Mouse (Mus musculus) embryonic facial prominence, embryonic 12.5 days (tissue): ENCODE results near the gene Ppp1r17. TPM values are rescaled to one million over a fixed set of nuclear protein-coding genes. Genes with fewer than 3 reads are reported as not detected.

Experiments
- ATAC-seq: fragments of 200-750 bp; cut with Nextera tagmentation; 2 replicates; pipeline ENCODE4 v1.8.0; 2017; ENCODE audit not compliant: insufficient number of reproducible peaks, insufficient read depth, low FRiP score, low TSS enrichment
- H3K27ac ChIP-seq: fragments of 300-500 bp; sonication (generic); 2 replicates; pipeline ENCODE4 v1.5.1; 2016; ENCODE audit warnings: mild to moderate bottlenecking
- H3K27me3 ChIP-seq: fragments of 300-500 bp; sonication (generic); 2 replicates; pipeline ENCODE4 v1.6.1; 2016; ENCODE audit warnings: mild to moderate bottlenecking, moderate library complexity
- H3K36me3 ChIP-seq: fragments of 300-500 bp; sonication (generic); 2 replicates; pipeline ENCODE4 v1.6.1; 2016; ENCODE audit warnings: mild to moderate bottlenecking
- H3K4me1 ChIP-seq: fragments of 300-500 bp; sonication (generic); 2 replicates; pipeline ENCODE4 v1.6.1; 2016
- H3K4me2 ChIP-seq: fragments of 300-500 bp; sonication (generic); replicated peaks from 2 replicates; pipeline ENCODE4 v1.6.1; 2016; ENCODE audit warnings: mild to moderate bottlenecking, moderate library complexity
- H3K4me3 ChIP-seq: fragments of 300-500 bp; sonication (generic); 2 replicates; pipeline ENCODE4 v1.5.1; 2016; ENCODE audit warnings: mild to moderate bottlenecking
- H3K9ac ChIP-seq: fragments of 300-500 bp; sonication (generic); 2 replicates; pipeline ENCODE4 v1.6.1; 2016; ENCODE audit warnings: mild to moderate bottlenecking, moderate library complexity
- H3K9me3 ChIP-seq: fragments of 300-500 bp; sonication (generic); 2 replicates; pipeline ENCODE4 v1.6.1; 2016; ENCODE audit warnings: mild to moderate bottlenecking, moderate library complexity
- WGBS: fragments of 180-500 bp; shearing (Covaris S2); methylation state at CpG from one replicate; pipeline ENCODE4 v1.1.7; 2016; 5-methylcytosine and 5-hydroxymethylcytosine counted together
- polyA plus RNA-seq: library from polyadenylated mRNA; unstranded; fragments of >200 nt; fragmentation: Nextera tagmentation; extraction: Ambion mirVana; gene quantifications from 2 replicates; pipeline ENCODE4 v1.2.1, GENCODE M21; 2016

Gene Ppp1r17
- 14.5 and 23.2 TPM in 2 replicates for polyA plus RNA-seq

- no peak within 1 kb of the TSS for H3K9ac ChIP-seq
- H3K4me3 ChIP-seq: no peak within 1 kb of the TSS
- no peaks in the 10 kb centered on the region for H3K27me3 ChIP-seq
- no peak within 1 kb of the TSS; the same call in 1 of the 2 replicates for H3K27ac ChIP-seq
- H3K36me3 ChIP-seq: no peaks in the 10 kb centered on the region
- H3K4me2 ChIP-seq: no peak within 1 kb of the TSS
- whole genome bisulfite sequencing: 69% methylated on average over 16 of the region's 16 CpGs
- no peaks in the 10 kb centered on the region for H3K9me3 ChIP-seq
- H3K4me1 ChIP-seq: peaks cover 3% of the 10 kb centered on the region; the same call in 1 of the 2 replicates
- no peak for ATAC-seq
Measured at GRCm38 (mm10) chr6:56017291-56017994, at the start of gene Ppp1r17. Gene Ppp1r17 (plus strand): TSS chr6:56017497.

DNA sequence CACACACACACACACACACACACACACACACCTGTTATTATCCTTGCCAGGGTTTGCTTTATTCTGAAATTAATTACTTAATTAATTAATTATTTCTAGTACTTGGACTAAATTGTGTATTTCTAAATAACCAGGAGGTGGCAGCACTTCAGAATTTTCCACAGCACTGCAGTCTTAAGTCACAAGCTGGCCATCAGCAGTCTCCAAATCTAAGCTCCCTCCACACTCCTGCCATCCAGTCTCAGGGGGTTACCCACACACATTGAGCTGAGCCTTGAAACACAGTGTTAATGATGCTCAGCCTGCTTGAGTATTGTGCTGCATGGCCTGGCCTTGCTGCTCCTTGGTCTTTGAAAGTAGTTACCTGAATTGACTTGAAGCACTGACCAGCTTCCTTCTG lies 44.3 kb upstream of the Ppp1r17 start:
- Histone ChIP-seq H3K4me2 (no peak overlapping the region), H3K4me3 (no peak overlapping the region), H3K36me3 (no peaks in the 10 kb centered on the region), H3K9ac (no peak overlapping the region), H3K9me3 (no peaks in the 10 kb centered on the region), H3K27me3 (no peaks in the 10 kb centered on the region), H3K4me1 (no peaks in the 10 kb centered on the region), H3K27ac (no peak overlapping the region)
- ATAC-seq: no peak

- ATAC-seq: no peak
- no peaks in the 10 kb centered on the region for H3K9me3 ChIP-seq
- H3K4me3 ChIP-seq: no peak overlapping the region
- H3K27ac ChIP-seq: no peak overlapping the region
- no peak overlapping the region for H3K4me2 ChIP-seq
- no peaks in the 10 kb centered on the region for H3K27me3 ChIP-seq
- H3K9ac ChIP-seq: no peak overlapping the region
- no peaks in the 10 kb centered on the region for H3K36me3 ChIP-seq
- 78% methylated on average over 2 of the region's 2 CpGs for WGBS
- no peaks in the 10 kb centered on the region for H3K4me1 ChIP-seq
Measured at GRCm38 (mm10) chr6:55979766-55980165, 37.5 kb upstream of the Ppp1r17 start.

DNA sequence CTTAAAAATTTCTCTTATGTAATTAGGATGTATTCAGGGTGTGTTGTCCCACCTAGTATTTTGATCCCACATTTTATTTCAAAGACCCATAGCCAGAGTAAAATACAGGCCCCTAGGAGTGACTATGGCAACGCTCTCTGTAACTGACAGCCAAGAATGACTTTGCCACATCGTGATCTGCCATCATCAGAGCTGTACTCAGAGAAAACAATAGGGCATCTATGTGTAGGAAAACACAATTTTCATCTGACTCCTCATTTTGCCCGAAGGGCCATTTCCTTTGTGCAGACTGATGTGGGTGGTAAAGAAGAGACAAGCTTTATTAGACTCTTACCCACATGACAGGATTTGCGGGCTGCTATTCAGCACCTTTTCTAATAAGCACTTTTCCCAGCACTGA lies 8.6 kb upstream of the Ppp1r17 start:
- WGBS: 45% methylated on average over 4 of the region's 4 CpGs
- ATAC-seq: no peak
- Histone ChIP-seq H3K4me3 (no peak overlapping the region), H3K4me2 (no peak overlapping the region), H3K4me1 (no peaks in the 10 kb centered on the region), H3K27me3 (no peaks in the 10 kb centered on the region), H3K36me3 (no peaks in the 10 kb centered on the region), H3K27ac (no peak overlapping the region), H3K9me3 (no peaks in the 10 kb centered on the region), H3K9ac (no peak overlapping the region)

DNA sequence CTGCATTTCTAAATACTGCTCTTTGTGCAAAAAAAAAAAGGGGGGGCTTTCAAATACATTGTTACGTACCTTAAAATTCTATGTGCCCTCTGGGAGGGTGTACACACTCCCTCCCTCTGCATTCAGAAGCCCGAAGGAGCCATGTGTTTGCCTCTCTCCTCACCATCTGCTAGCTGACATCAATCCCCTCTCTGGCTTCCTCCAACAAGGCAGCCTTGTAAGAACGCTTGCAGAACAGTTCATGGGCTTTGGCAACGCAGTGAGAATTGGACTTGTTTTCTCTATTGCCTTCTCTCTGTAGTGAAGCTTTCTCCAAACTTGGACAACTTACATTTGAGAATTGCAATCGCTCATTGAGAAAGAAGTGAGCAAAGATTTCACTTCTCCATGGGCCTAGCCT lies 4.9 kb upstream of the Ppp1r17 start:
- WGBS: 78% methylated on average over 5 of the region's 5 CpGs
- Histone ChIP-seq H3K4me2 (no peak overlapping the region), H3K9me3 (no peaks in the 10 kb centered on the region), H3K27me3 (no peaks in the 10 kb centered on the region), H3K27ac (no peak overlapping the region), H3K4me3 (no peak overlapping the region), H3K36me3 (no peaks in the 10 kb centered on the region), H3K9ac (no peak overlapping the region), H3K4me1 (no peaks in the 10 kb centered on the region)
- no peak for ATAC-seq

GRCm38 (mm10) chr6:56019632-56020031 lies 2.3 kb downstream of the Ppp1r17 start:
- Histone ChIP-seq H3K9me3 (no peaks in the 10 kb centered on the region), H3K4me2 (no peak overlapping the region), H3K36me3 (no peaks in the 10 kb centered on the region), H3K4me3 (no peak overlapping the region), H3K9ac (no peak overlapping the region), H3K27ac (no peak overlapping the region), H3K4me1 (peaks cover 4% of the 10 kb centered on the region; the same call in 1 of the 2 replicates), H3K27me3 (no peaks in the 10 kb centered on the region)
- no peak for ATAC-seq
- WGBS: 77% methylated on average over 2 of the region's 2 CpGs

GRCm38 (mm10) chr6:56025533-56025932 lies 8.2 kb downstream of the Ppp1r17 start:
- H3K4me2 ChIP-seq: no peak overlapping the region
- no peaks in the 10 kb centered on the region for H3K9me3 ChIP-seq
- H3K4me3 ChIP-seq: no peak overlapping the region
- no peak for ATAC-seq
- H3K9ac ChIP-seq: no peak overlapping the region
- H3K4me1 ChIP-seq: peaks cover 4% of the 10 kb centered on the region; the same call in 1 of the 2 replicates
- H3K27ac ChIP-seq: no peak overlapping the region
- 56% methylated on average over 2 of the region's 2 CpGs for WGBS
- H3K27me3 ChIP-seq: no peaks in the 10 kb centered on the region
- H3K36me3 ChIP-seq: no peaks in the 10 kb centered on the region

GRCm38 (mm10) chr6:56027318-56027717 lies 10.0 kb downstream of the Ppp1r17 start:
- Histone ChIP-seq H3K4me1 (peaks cover 2% of the 10 kb centered on the region; the same call in 1 of the 2 replicates), H3K4me2 (no peak overlapping the region), H3K27ac (no peak overlapping the region), H3K9ac (no peak overlapping the region), H3K4me3 (no peak overlapping the region), H3K36me3 (no peaks in the 10 kb centered on the region), H3K27me3 (no peaks in the 10 kb centered on the region), H3K9me3 (no peaks in the 10 kb centered on the region)
- 83% methylated on average over 6 of the region's 6 CpGs for WGBS
- no peak for ATAC-seq

- Histone ChIP-seq H3K27me3 (no peaks in the 10 kb centered on the region), H3K4me3 (no peak overlapping the region), H3K27ac (no peak overlapping the region), H3K9ac (no peak overlapping the region), H3K36me3 (no peaks in the 10 kb centered on the region), H3K4me2 (no peak overlapping the region), H3K9me3 (no peaks in the 10 kb centered on the region), H3K4me1 (no peaks in the 10 kb centered on the region)
- no peak for ATAC-seq
- WGBS: 94% methylated on average over 5 of the region's 5 CpGs
Measured at GRCm38 (mm10) chr6:56027966-56028365, 10.7 kb downstream of the Ppp1r17 start.

GRCm38 (mm10) chr6:56029986-56030385 lies 12.7 kb downstream of the Ppp1r17 start:
- H3K27ac ChIP-seq: no peak overlapping the region
- no peaks in the 10 kb centered on the region for H3K9me3 ChIP-seq
- no peaks in the 10 kb centered on the region for H3K27me3 ChIP-seq
- H3K4me1 ChIP-seq: no peaks in the 10 kb centered on the region
- H3K4me3 ChIP-seq: no peak overlapping the region
- no peak for ATAC-seq
- no peaks in the 10 kb centered on the region for H3K36me3 ChIP-seq
- WGBS: 45% methylated on average over 5 of the region's 5 CpGs
- no peak overlapping the region for H3K9ac ChIP-seq
- H3K4me2 ChIP-seq: no peak overlapping the region

DNA sequence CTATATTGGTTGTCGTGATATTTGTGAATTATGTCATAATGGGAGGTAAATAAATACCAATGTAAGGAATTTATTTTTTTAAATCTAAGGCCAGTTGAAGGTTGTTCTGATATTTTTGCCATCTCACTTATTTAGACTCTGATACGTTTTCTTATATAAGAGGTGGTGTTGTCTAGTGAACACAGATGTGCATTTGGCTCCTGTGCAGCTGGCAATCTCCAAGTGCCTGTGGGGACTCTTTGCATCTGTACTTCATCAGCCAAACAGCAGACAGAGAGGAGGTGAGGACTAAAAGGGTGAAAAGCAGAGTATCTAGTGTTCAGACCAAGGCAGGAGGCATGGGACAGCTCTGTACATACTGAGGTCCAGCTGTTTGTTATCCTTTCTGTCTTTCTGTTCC lies 14.9 kb downstream of the Ppp1r17 start:
- H3K27me3 ChIP-seq: no peaks in the 10 kb centered on the region
- ATAC-seq: no peak
- no peaks in the 10 kb centered on the region for H3K4me1 ChIP-seq
- H3K36me3 ChIP-seq: no peaks in the 10 kb centered on the region
- H3K9ac ChIP-seq: no peak overlapping the region
- WGBS: 56% methylated on average over 2 of the region's 2 CpGs
- H3K9me3 ChIP-seq: no peaks in the 10 kb centered on the region
- H3K4me3 ChIP-seq: no peak overlapping the region
- no peak overlapping the region for H3K4me2 ChIP-seq
- H3K27ac ChIP-seq: no peak overlapping the region

DNA sequence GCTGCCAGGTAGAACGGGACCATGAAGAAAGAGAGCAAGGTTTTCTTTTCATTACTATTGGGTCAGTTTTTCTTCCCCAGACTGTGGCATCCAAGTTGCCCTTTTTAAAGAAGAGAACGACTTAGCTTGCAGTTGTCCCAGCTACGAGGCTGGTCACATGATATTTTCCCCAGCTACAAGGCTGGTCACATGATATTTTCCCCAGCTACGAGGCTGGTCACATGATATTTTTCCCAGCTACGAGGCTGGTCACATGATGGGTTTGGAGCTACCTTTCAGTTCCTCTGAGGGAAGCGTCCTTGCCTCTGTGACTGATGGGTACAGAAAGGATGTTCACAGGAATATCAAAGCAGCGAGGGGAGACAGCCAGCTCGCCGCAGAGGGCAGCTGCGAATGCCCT lies 17.8 kb downstream of the Ppp1r17 start:
- no peak for ATAC-seq
- Histone ChIP-seq H3K27ac (no peak overlapping the region), H3K4me3 (no peak overlapping the region), H3K4me1 (no peaks in the 10 kb centered on the region), H3K4me2 (no peak overlapping the region), H3K9ac (no peak overlapping the region), H3K27me3 (no peaks in the 10 kb centered on the region), H3K9me3 (no peaks in the 10 kb centered on the region), H3K36me3 (no peaks in the 10 kb centered on the region)
- 81% methylated on average over 10 of the region's 10 CpGs for WGBS
